Mouse (Mus musculus) left cerebral cortex, postnatal 10 days (tissue): Measurements from ENCODE around the gene Fndc3a. TPM values are rescaled to one million over a fixed set of nuclear protein-coding genes. Genes with fewer than 3 reads are reported as not detected.

Experiments used
- DNase-seq, 2 experiments: peaks; one replicate each; pipeline ENCODE4 v3.0.0; 2021 to 2022; ENCODE audit warnings: low spot score in 2 of 2, mixed read lengths in 1 of 2; ENCODE audit errors: extremely low spot score in 1 of 2
- intact Hi-C: fragments of 180-260 bp; cut with DNase I; formaldehyde crosslinking; loops from one replicate; pipeline ENCODE4 v1.15.1; 2025
- total RNA-seq, 2 experiments: library from RNA; stranded (reverse); gene quantifications; 2 replicates each; pipeline ENCODE4 v1.2.3; 2021

Fndc3a gene
- total RNA-seq, 2 experiments from 2014 or later = 43.7 to 45.6 TPM

- DNase-seq = no peak
- intact Hi-C loops = no loop called here
Observed at GRCm38 (mm10) chr14:72689525-72689924, 20.3 kb downstream of the Fndc3a start.

- intact Hi-C loops = no loop called here
- DNase-seq = no peak
Observed at GRCm38 (mm10) chr14:72684857-72685370, 24.9 kb downstream of the Fndc3a start.

GRCm38 (mm10) chr14:72677247-72677646, 32.6 kb downstream of the Fndc3a start:
- no peak for DNase-seq
- intact Hi-C loops = loop anchor here (10.0 kb wide), 1 partner anchor 418 kb away; no protein-coding TSS in a partner anchor

- intact Hi-C loops = loop anchor here (10.0 kb wide), 1 partner anchor 423 kb away; no protein-coding TSS in a partner anchor
- DNase-seq = no peak
Observed at GRCm38 (mm10) chr14:72671911-72672310, 37.9 kb downstream of the Fndc3a start.

GRCm38 (mm10) chr14:72670987-72671386, 38.8 kb downstream of the Fndc3a start:
- no peak for DNase-seq
- intact Hi-C loops = loop anchor here (10.0 kb wide), 1 partner anchor 424 kb away; no protein-coding TSS in a partner anchor

GRCm38 (mm10) chr14:72649268-72649667, 60.5 kb downstream of the Fndc3a start:
- no peak for DNase-seq
- intact Hi-C loops = no loop called here

- intact Hi-C loops = no loop called here
- DNase-seq = no peak
Observed at GRCm38 (mm10) chr14:72645512-72645911, 64.3 kb downstream of the Fndc3a start.

- no peak for DNase-seq
- intact Hi-C loops = no loop called here
Observed at GRCm38 (mm10) chr14:72644620-72645019, 65.2 kb downstream of the Fndc3a start.

GRCm38 (mm10) chr14:72638507-72638906, 71.3 kb downstream of the Fndc3a start:
- intact Hi-C loops = no loop called here
- DNase-seq = no peak

- intact Hi-C loops = no loop called here
- DNase-seq = no peak
Observed at GRCm38 (mm10) chr14:72633571-72633970, 76.2 kb downstream of the Fndc3a start.

- no peak for DNase-seq
- intact Hi-C loops = no loop called here
Observed at GRCm38 (mm10) chr14:72625411-72625810, 84.4 kb downstream of the Fndc3a start.

- intact Hi-C loops = loop anchor here (10.0 kb wide), 1 partner anchor 381 kb away; no protein-coding TSS in a partner anchor
Observed at GRCm38 (mm10) chr14:72604077-72604476, 105.7 kb downstream of the Fndc3a start.

GRCm38 (mm10) chr14:72603194-72603521, 106.6 kb downstream of the Fndc3a start:
- intact Hi-C loops = loop anchor here (10.0 kb wide), 1 partner anchor 382 kb away; no protein-coding TSS in a partner anchor

More at GRCm38 (mm10) chr14:72604077-72604476, 105.7 kb downstream of the Fndc3a start:
- no peak for DNase-seq

GRCm38 (mm10) chr14:72602521-72603193, 107.1 kb downstream of the Fndc3a start:
- DNase-seq = peak; percentile 91 to 94
- intact Hi-C loops = loop anchor here (10.0 kb wide), 1 partner anchor 382 kb away; no protein-coding TSS in a partner anchor

More at GRCm38 (mm10) chr14:72603194-72603521, 106.6 kb downstream of the Fndc3a start:
- DNase-seq = no peak

GRCm38 (mm10) chr14:72601381-72602305, 108.2 kb downstream of the Fndc3a start:
- intact Hi-C loops = loop anchor here (10.0 kb wide), 1 partner anchor 383 kb away; no protein-coding TSS in a partner anchor
- no peak for DNase-seq

GRCm38 (mm10) chr14:72600375-72600774, 109.4 kb downstream of the Fndc3a start:
- intact Hi-C loops = loop anchor here (10.0 kb wide), 1 partner anchor 384 kb away; no protein-coding TSS in a partner anchor
- no peak for DNase-seq

GRCm38 (mm10) chr14:72598976-72599740, 110.6 kb downstream of the Fndc3a start:
- intact Hi-C loops = loop anchor here (10.0 kb wide), 1 partner anchor 496 kb away; no protein-coding TSS in a partner anchor
- DNase-seq = no peak

GRCm38 (mm10) chr14:72594191-72594590, 115.6 kb downstream of the Fndc3a start:
- DNase-seq = no peak
- intact Hi-C loops = loop anchor here (10.0 kb wide), 1 partner anchor 501 kb away; no protein-coding TSS in a partner anchor
